Mouse (Mus musculus): ENCODE data around the gene Prok1. TPM values are rescaled to one million over a fixed set of nuclear protein-coding genes. Genes with fewer than 3 reads are reported as not detected.

Gene Prok1
- total RNA-seq, 4 experiments from 2014 or later, result 0.18 to 0.31 TPM; not detected in 2

- DNase-seq (ENCODE audit: low spot score in 2 of 2), result peak; percentile 49 to 63
Observed at GRCm38 (mm10) chr3:107188226-107188899, 51.1 kb downstream of the Prok1 start.

DNA sequence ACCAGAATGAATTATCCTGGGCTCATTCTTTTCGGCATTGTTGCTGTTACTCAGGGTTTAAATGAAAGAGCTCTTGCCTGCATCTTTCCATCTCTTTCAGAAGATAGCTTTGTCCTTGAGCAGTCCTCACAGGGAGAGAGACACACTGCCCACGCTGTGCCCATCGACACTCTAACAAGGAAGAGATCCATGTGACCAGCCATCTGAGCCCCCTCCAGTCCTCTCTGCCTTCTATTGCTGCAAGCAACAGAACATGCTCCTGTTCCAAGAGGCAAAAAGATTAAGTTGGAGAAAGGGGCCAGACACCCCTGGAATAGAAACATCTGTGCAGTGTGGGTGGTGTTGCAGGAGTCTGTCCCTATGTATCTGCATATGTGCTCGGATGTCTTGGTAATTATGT, 52.5 kb downstream of the Prok1 start:
- no peak for DNase-seq (ENCODE audit: low spot score in 2 of 2)

- DNase-seq (ENCODE audit: low spot score in 2 of 2), result no peak
Observed at GRCm38 (mm10) chr3:107185597-107185996, 53.9 kb downstream of the Prok1 start.

- DNase-seq (ENCODE audit: low spot score in 2 of 2), result no peak
Observed at GRCm38 (mm10) chr3:107183178-107183577, 56.3 kb downstream of the Prok1 start.

Other genes starting within 250 kb of the Prok1 start
- gene Kcna3, start 203.5 kb downstream of the Prok1 start, total RNA-seq (2022), result 10 to 100 TPM; 19.8 to 22.5 (median 21.0) TPM
- gene Kcna2, start 138.6 kb downstream of the Prok1 start, total RNA-seq (2022), result 100 to 1,000 TPM in 2 of 4 experiments, 10 to 100 TPM in 2; 84.2 to 114 (median 96.6) TPM
- not detected for gene Kcna10, start 56.7 kb downstream of the Prok1 start, total RNA-seq (2022)
- under 1 TPM in 1 of 4 experiments, not detected in 3; 0.27 TPM for gene Cym, start 18.0 kb downstream of the Prok1 start, total RNA-seq (2022)
- gene A630076J17Rik, start 9.1 kb downstream of the Prok1 start, total RNA-seq (2022), result not detected
- 10 to 100 TPM; 59.9 to 73.1 (median 66.1) TPM for gene Lamtor5, start 39.2 kb upstream of the Prok1 start, total RNA-seq (2022)
- 1 to 10 TPM in 3 of 4 experiments, under 1 TPM in 1; 0.62 to 1.6 (median 1.1) TPM for gene Slc16a4, start 51.5 kb upstream of the Prok1 start, total RNA-seq (2022)
- 10 to 100 TPM; 26.1 to 29.9 (median 28.4) TPM for gene Rbm15, start 94.0 kb upstream of the Prok1 start, total RNA-seq (2022)
- gene Kcnc4, start 219.8 kb upstream of the Prok1 start, total RNA-seq (2022), result 10 to 100 TPM; 51.8 to 70.3 (median 61.7) TPM